Comparison of ENCODE assay signal across 34 mouse cellular contexts in genomic region chr5:143103231-143103630, GRCm38 (mm10). TPM values are rescaled to one million over a fixed set of nuclear protein-coding genes. Genes with fewer than 3 reads are reported as not detected.
A peak's percentile ranks its signal among the peaks of the same experiment; 100 is the strongest.
DNase-seq lines count a peak whose midpoint lies in the region; ATAC-seq and TF ChIP-seq lines count a peak whose summit lies in the region.
"Had no signal": no experiment of that assay in that cellular context is flagged by ENCODE, and none has a peak within 500 bp of the region (broad histone marks: within the 10 kb centered on the region; RNA-seq: fewer than 3 reads in every experiment).

No protein-coding gene starts in this region.

- TF ChIP-seq EP300 in liver, postnatal 0 days (IDR thresholded peaks at IDR 0.05; ENCODE audit: low read depth) = no peak

- 87% methylated on average over 2 of the region's 2 CpGs for WGBS in liver, embryonic 13.5 days (ENCODE audit: insufficient replicate concordance)
- 85% methylated on average over 2 of the region's 2 CpGs for WGBS in liver, postnatal 0 days (ENCODE audit: insufficient replicate concordance)

- peaks cover 3% of the 10 kb centered on the region; the same call in 1 of the 2 replicates for H3K36me3 ChIP-seq in liver, embryonic 13.5 days
- peaks cover 4% of the 10 kb centered on the region; the same call in 1 of the 2 replicates for H3K36me3 ChIP-seq in liver, postnatal 0 days (replicated peaks; ENCODE audit: insufficient read depth, low read length)
- H3K36me3 ChIP-seq: embryonic facial prominence, embryonic 13.5 days; forebrain, embryonic 12.5 days; forebrain, embryonic 15.5 days; hindbrain, embryonic 10.5 days; hindbrain, embryonic 13.5 days had no signal

- H3K27ac ChIP-seq in liver, embryonic 13.5 days = no peak overlapping the region
- no peak overlapping the region for H3K27ac ChIP-seq in liver, postnatal 0 days (ENCODE audit: low read depth)
- H3K27ac ChIP-seq: embryonic facial prominence, embryonic 10.5 days; embryonic facial prominence, embryonic 13.5 days; forebrain, embryonic 12.5 days; forebrain, embryonic 15.5 days; hindbrain, embryonic 10.5 days; hindbrain, embryonic 13.5 days had no signal

- no peaks in the 10 kb centered on the region for H3K9me3 ChIP-seq in liver, embryonic 13.5 days (replicated peaks)
- H3K9me3 ChIP-seq in liver, postnatal 0 days (ENCODE audit: low read length) = no peaks in the 10 kb centered on the region
- H3K9me3 ChIP-seq: embryonic facial prominence, embryonic 10.5 days; embryonic facial prominence, embryonic 13.5 days; forebrain, embryonic 12.5 days; forebrain, embryonic 15.5 days; hindbrain, embryonic 10.5 days; hindbrain, embryonic 13.5 days had no signal

- H3K4me1 ChIP-seq in liver, embryonic 13.5 days (replicated peaks) = peaks cover 58% of the 10 kb centered on the region
- H3K4me1 ChIP-seq in liver, postnatal 0 days (ENCODE audit: insufficient read depth) = peaks cover 12% of the 10 kb centered on the region
- H3K4me1 ChIP-seq: hindbrain, embryonic 10.5 days had no signal

- no peak overlapping the region for H3K4me3 ChIP-seq in liver, embryonic 13.5 days (replicated peaks)
- H3K4me3 ChIP-seq in liver, postnatal 0 days (ENCODE audit: low read depth, low read length) = no peak overlapping the region
- H3K4me3 ChIP-seq: embryonic facial prominence, embryonic 10.5 days; embryonic facial prominence, embryonic 13.5 days; erythroblast, embryonic 14.5 days; forebrain, embryonic 12.5 days; forebrain, embryonic 15.5 days; hindbrain, embryonic 10.5 days; hindbrain, embryonic 13.5 days had no signal

- no peak for TF ChIP-seq CTCF in liver, postnatal 0 days (IDR thresholded peaks at IDR 0.05; ENCODE audit: low read depth)

- H3K4me2 ChIP-seq in liver, embryonic 13.5 days = no peak overlapping the region
- no peak overlapping the region for H3K4me2 ChIP-seq in liver, postnatal 0 days (ENCODE audit: low read depth, low read length)
- H3K4me2 ChIP-seq: embryonic facial prominence, embryonic 13.5 days; forebrain, embryonic 12.5 days; forebrain, embryonic 15.5 days; heart, embryonic 11.5 days; hindbrain, embryonic 13.5 days had no signal

- peak; percentile 56 to 85 for DNase-seq in adrenal gland, adult (ENCODE audit: inconsistent age in 2 of 2, low spot score in 1 of 2)
- DNase-seq in adrenal gland, postnatal 4 days (ENCODE audit: low spot score in 2 of 2) = no peak
- no peak for DNase-seq in liver, embryonic 13.5 days
- no peak for DNase-seq in liver, postnatal 0 days
- peak; percentile 49 for DNase-seq in adrenal gland, postnatal 10 days
- DNase-seq in adrenal gland, postnatal 36 days = peak; percentile 39 to 53
- DNase-seq in lung, postnatal 10 days = no peak
- DNase-seq in kidney, postnatal 4 days = no peak
- DNase-seq: cerebellum, adult 11 months; cerebellum, adult 2 months; cerebellum, adult 9-11 months; cerebellum, postnatal 25 days; embryo, embryonic 11 days; gastrocnemius, postnatal 10 days; gastrocnemius, postnatal 36 days; heart, postnatal 36 days had no signal

- H3K27me3 ChIP-seq in liver, embryonic 13.5 days = no peaks in the 10 kb centered on the region
- no peaks in the 10 kb centered on the region for H3K27me3 ChIP-seq in liver, postnatal 0 days (ENCODE audit: insufficient read depth, low read length)
- H3K27me3 ChIP-seq: embryonic facial prominence, embryonic 13.5 days; forebrain, embryonic 12.5 days; forebrain, embryonic 15.5 days; hindbrain, embryonic 13.5 days had no signal

- H3K9ac ChIP-seq in liver, embryonic 13.5 days = 0 out of 2 replicates have a peak overlapping the region, but pooled peaks have one; percentile 27
- no peak overlapping the region for H3K9ac ChIP-seq in liver, postnatal 0 days (replicated peaks)
- H3K9ac ChIP-seq: embryonic facial prominence, embryonic 13.5 days; forebrain, embryonic 12.5 days; forebrain, embryonic 15.5 days; hindbrain, embryonic 13.5 days had no signal

- ATAC-seq in liver, embryonic 13.5 days (ENCODE audit: low read depth) = no peak
- no peak for ATAC-seq in liver, postnatal 0 days
- ATAC-seq: activated CD4-positive, CD25-positive, alpha-beta regulatory T cell, adult 4 months; forebrain, embryonic 15.5 days; hindbrain, embryonic 16.5 days; inflammation-experienced regulatory T-cells, adult 6 months; intestine, embryonic 16.5 days had no signal

RNA-seq across cellular contexts. Expression of gene Rnf216, which starts 9.6 kb away (rescaled TPM):
- 10 to 100 TPM; 59.9 to 60.5 TPM for total RNA-seq in adrenal gland, postnatal 4 days (2021)
- polyA plus RNA-seq in liver, embryonic 13.5 days (2015; fragmentation: Nextera tagmentation; extraction: Ambion mirVana) = 14.4 and 19.8 TPM in 2 replicates
- polyA plus RNA-seq in liver, postnatal 0 days (2015; fragmentation: Nextera tagmentation; extraction: Ambion mirVana) = 8.4 and 10.5 TPM in 2 replicates
- 10 to 100 TPM; 35.8 to 48.3 TPM for total RNA-seq in adrenal gland, postnatal 10 days (2021)
- 10 to 100 TPM; 38.4 to 48.7 TPM for total RNA-seq in adrenal gland, postnatal 36 days (2021)

RNA-seq across cellular contexts. Expression of gene Olfr718-ps1, which starts 44.1 kb away (rescaled TPM):
- under 1 TPM; 0.11 to 0.17 TPM for total RNA-seq in adrenal gland, postnatal 4 days (2021)
- not detected in 2 replicates for polyA plus RNA-seq in liver, embryonic 13.5 days (2015; fragmentation: Nextera tagmentation; extraction: Ambion mirVana)
- 0.11 TPM in 1 of 2 replicates, not detected in the other for polyA plus RNA-seq in liver, postnatal 0 days (2015; fragmentation: Nextera tagmentation; extraction: Ambion mirVana)
- under 1 TPM; 0.09 to 0.15 TPM for total RNA-seq in adrenal gland, postnatal 10 days (2021)
- total RNA-seq in adrenal gland, postnatal 36 days (2021) = under 1 TPM in 1 of 2 experiments, not detected in 1; 0.07 TPM
- total RNA-seq: adrenal gland, adult 18-20 months; gastrocnemius, adult 18-20 months; gastrocnemius, postnatal 10 days; gastrocnemius, postnatal 36 days; granulocyte monocyte progenitor cell, adult 5-6 weeks; heart, adult 8-10 months; heart, postnatal 36 days had no signal
- polyA plus RNA-seq: activated CD4-positive, CD25-positive, alpha-beta regulatory T cell, adult 4 months; cerebellum, adult 2 months; embryonic facial prominence, embryonic 10.5 days; erythroblast, embryonic 14.5 days; forebrain, embryonic 12.5 days; forebrain, embryonic 15.5 days; heart, embryonic 14.5 days; heart, postnatal 0 days; hindbrain, embryonic 16.5 days; intestine, embryonic 16.5 days had no signal

Comparison
In these comparisons a context has a peak if more than half of its experiments do, and no peak if none do; other contexts are left out.
1. DNase-seq: peak in adrenal gland, adult (2 of 2), adrenal gland, postnatal 10 days (single experiment) and adrenal gland, postnatal 36 days (2 of 2); none in adrenal gland, postnatal 4 days (0 of 2), liver, embryonic 13.5 days (single experiment), liver, postnatal 0 days (single experiment), lung, postnatal 10 days (single experiment) and kidney, postnatal 4 days (0 of 2).